Mouse (Mus musculus): ENCODE measurements around the gene Pa2g4. TPM values are rescaled to one million over a fixed set of nuclear protein-coding genes. Genes with fewer than 3 reads are reported as not detected.

The Pa2g4 gene
- total RNA-seq, 1 experiment: 170 TPM

- Histone ChIP-seq H3K36me3 (ENCODE audit: control insufficient read depth, insufficient read depth, low read length, poor library complexity, severe bottlenecking) (no peaks in the 10 kb centered on the region), H3K4me1 (ENCODE audit: control insufficient read depth in 2 of 2, insufficient read depth in 2 of 2, low read length in 2 of 2, poor library complexity in 1 of 2) (no peaks in the 10 kb centered on the region; a peak in 1 of 4 replicates), H3K9ac (ENCODE audit: insufficient read depth, low read depth, low read length, poor library complexity, severe bottlenecking) (no peak overlapping the region), H3K4me3 (ENCODE audit: insufficient read depth in 1 of 2, low read depth in 1 of 2, low read length in 2 of 2, poor library complexity in 1 of 2, severe bottlenecking in 1 of 2) (no peak overlapping the region), H3K27ac (ENCODE audit: insufficient read depth, low read depth, low read length, poor library complexity, severe bottlenecking) (no peak overlapping the region), H3K9me3 (ENCODE audit: control insufficient read depth, insufficient read depth, low read depth, low read length) (no peaks in the 10 kb centered on the region)
- peak; percentile 82 for DNase-seq (ENCODE audit: low read depth, low spot score)
- in situ Hi-C loops (cut with MboI; ENCODE audit: low sequenced_read_pairs in 2 of 2, unreplicated experiment in 2 of 2): loop anchor here in 1 of 2 experiments (10.0 kb wide), 1 partner anchor 62 kb away; the partner anchor contains the start of gene Suox
- TF ChIP-seq CHD2 (IDR thresholded peaks at IDR 0.05; ENCODE audit: low read depth, low read length) (no peak), MAFK (IDR thresholded peaks at IDR 0.05; ENCODE audit: insufficient read depth, low read depth, low read length) (no peak), ZC3H11A (IDR thresholded peaks at IDR 0.05; ENCODE audit: borderline replicate concordance, low read depth, low read length) (no peak), ZNF384 (IDR thresholded peaks at IDR 0.05; ENCODE audit: low read depth, low read length) (no peak), HCFC1 (IDR thresholded peaks at IDR 0.05; ENCODE audit: borderline replicate concordance, insufficient read depth, low read length) (no peak)
Measured at GRCm38 (mm10) chr10:128612433-128613153, 46.8 kb upstream of the Pa2g4 start.

DNA sequence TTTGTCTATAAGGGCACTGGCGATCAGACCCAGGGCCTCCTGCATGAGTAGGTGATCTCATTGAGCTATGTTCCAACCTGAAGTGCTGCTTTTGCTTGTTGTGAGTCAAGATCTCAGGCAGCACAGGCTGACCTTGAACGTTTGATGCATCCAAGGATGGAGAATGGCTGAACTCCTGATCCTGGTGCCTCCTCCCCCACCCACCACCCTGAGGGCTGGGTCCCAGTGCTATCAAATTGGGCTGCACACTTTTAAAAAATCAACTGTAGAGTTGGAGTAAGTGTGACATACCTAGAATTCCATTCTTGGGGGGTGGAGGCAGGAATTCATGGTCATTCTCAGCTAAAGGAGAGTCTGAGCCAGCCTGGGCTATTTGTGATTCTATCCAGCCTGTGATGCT lies 40.7 kb upstream of the Pa2g4 start:
- peaks cover 3 to 11% of the 10 kb centered on the region in 2 experiments for H3K4me1 ChIP-seq (ENCODE audit: control insufficient read depth in 2 of 2, insufficient read depth in 2 of 2, low read length in 2 of 2, poor library complexity in 1 of 2)
- DNase-seq (ENCODE audit: low read depth, low spot score): no peak
- in situ Hi-C loops (cut with MboI; ENCODE audit: low sequenced_read_pairs in 2 of 2, unreplicated experiment in 2 of 2): no loop called here
- no peaks in the 10 kb centered on the region for H3K9me3 ChIP-seq (ENCODE audit: control insufficient read depth, insufficient read depth, low read depth, low read length)
- peak overlapping the region; percentile 89; the same call in 1 of the 2 replicates for H3K27ac ChIP-seq (ENCODE audit: insufficient read depth, low read depth, low read length, poor library complexity, severe bottlenecking)
- no peak overlapping the region for H3K9ac ChIP-seq (ENCODE audit: insufficient read depth, low read depth, low read length, poor library complexity, severe bottlenecking)
- TF ChIP-seq CHD2 (IDR thresholded peaks at IDR 0.05; ENCODE audit: low read depth, low read length): 0 out of 2 replicates have a peak, but pooled peaks have one; percentile 41
- no peak for TF ChIP-seq ZNF384 (IDR thresholded peaks at IDR 0.05; ENCODE audit: low read depth, low read length)
- H3K4me3 ChIP-seq (ENCODE audit: insufficient read depth in 1 of 2, low read depth in 1 of 2, low read length in 2 of 2, poor library complexity in 1 of 2, severe bottlenecking in 1 of 2): no peak overlapping the region
- no peaks in the 10 kb centered on the region for H3K36me3 ChIP-seq (ENCODE audit: control insufficient read depth, insufficient read depth, low read length, poor library complexity, severe bottlenecking)

DNA sequence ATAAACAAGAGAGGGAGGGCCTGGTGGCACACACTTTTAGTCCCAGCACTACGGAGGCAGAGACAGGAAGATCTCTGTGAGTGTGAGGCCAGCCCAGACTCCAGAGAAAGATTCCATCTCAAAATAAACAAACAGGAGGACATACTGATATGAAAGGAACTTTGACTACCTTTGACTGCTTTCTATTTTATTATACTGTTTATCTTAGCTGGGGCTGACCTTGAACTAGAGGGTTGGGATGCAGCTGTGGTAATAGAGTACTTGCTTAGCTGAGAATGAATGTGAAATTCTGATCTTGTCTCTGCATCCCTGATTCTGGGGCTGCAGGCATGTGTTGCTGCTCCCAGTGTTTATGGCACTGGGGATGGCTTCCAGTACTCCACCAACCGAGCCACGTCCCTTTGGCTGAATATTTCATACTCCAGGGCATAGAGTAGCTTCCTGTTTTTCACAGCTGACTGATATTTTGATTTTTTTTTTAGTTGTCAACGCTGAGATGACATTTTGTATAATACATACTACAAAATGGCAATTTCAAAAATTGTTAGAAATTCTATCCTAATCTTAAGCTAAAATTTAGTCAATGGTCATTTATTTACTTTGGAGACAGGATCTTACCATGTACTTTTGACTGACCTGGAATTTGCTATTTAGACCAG lies 36.8 kb upstream of the Pa2g4 start:
- H3K4me1 ChIP-seq (ENCODE audit: control insufficient read depth in 2 of 2, insufficient read depth in 2 of 2, low read length in 2 of 2, poor library complexity in 1 of 2): peaks cover 3 to 11% of the 10 kb centered on the region in 2 experiments
- DNase-seq (ENCODE audit: low read depth, low spot score): no peak
- no peak overlapping the region for H3K9ac ChIP-seq (ENCODE audit: insufficient read depth, low read depth, low read length, poor library complexity, severe bottlenecking)
- no peak overlapping the region for H3K27ac ChIP-seq (ENCODE audit: insufficient read depth, low read depth, low read length, poor library complexity, severe bottlenecking)
- H3K36me3 ChIP-seq (ENCODE audit: control insufficient read depth, insufficient read depth, low read length, poor library complexity, severe bottlenecking): no peaks in the 10 kb centered on the region
- no peaks in the 10 kb centered on the region for H3K9me3 ChIP-seq (ENCODE audit: control insufficient read depth, insufficient read depth, low read depth, low read length)
- H3K4me3 ChIP-seq (ENCODE audit: insufficient read depth in 1 of 2, low read depth in 1 of 2, low read length in 2 of 2, poor library complexity in 1 of 2, severe bottlenecking in 1 of 2): no peak overlapping the region
- TF ChIP-seq HCFC1 (IDR thresholded peaks at IDR 0.05; ENCODE audit: borderline replicate concordance, insufficient read depth, low read length) (no peak), MAFK (IDR thresholded peaks at IDR 0.05; ENCODE audit: insufficient read depth, low read depth, low read length) (no peak), CHD2 (IDR thresholded peaks at IDR 0.05; ENCODE audit: low read depth, low read length) (no peak), ZC3H11A (IDR thresholded peaks at IDR 0.05; ENCODE audit: borderline replicate concordance, low read depth, low read length) (no peak), ZNF384 (IDR thresholded peaks at IDR 0.05; ENCODE audit: low read depth, low read length) (no peak)
- in situ Hi-C loops (cut with MboI; ENCODE audit: low sequenced_read_pairs in 2 of 2, unreplicated experiment in 2 of 2): no loop called here

GRCm38 (mm10) chr10:128601499-128601898 lies 35.7 kb upstream of the Pa2g4 start:
- TF ChIP-seq MAFK (IDR thresholded peaks at IDR 0.05; ENCODE audit: insufficient read depth, low read depth, low read length) (0 out of 2 replicates have a peak, but pooled peaks have one; percentile 49), ZC3H11A (IDR thresholded peaks at IDR 0.05; ENCODE audit: borderline replicate concordance, low read depth, low read length) (no peak), HCFC1 (IDR thresholded peaks at IDR 0.05; ENCODE audit: borderline replicate concordance, insufficient read depth, low read length) (no peak), ZNF384 (IDR thresholded peaks at IDR 0.05; ENCODE audit: low read depth, low read length) (no peak), CHD2 (IDR thresholded peaks at IDR 0.05; ENCODE audit: low read depth, low read length) (no peak)
- Histone ChIP-seq H3K27ac (ENCODE audit: insufficient read depth, low read depth, low read length, poor library complexity, severe bottlenecking) (no peak overlapping the region), H3K36me3 (ENCODE audit: control insufficient read depth, insufficient read depth, low read length, poor library complexity, severe bottlenecking) (no peaks in the 10 kb centered on the region), H3K9ac (ENCODE audit: insufficient read depth, low read depth, low read length, poor library complexity, severe bottlenecking) (no peak overlapping the region), H3K4me3 (ENCODE audit: insufficient read depth in 1 of 2, low read depth in 1 of 2, low read length in 2 of 2, poor library complexity in 1 of 2, severe bottlenecking in 1 of 2) (no peak overlapping the region), H3K9me3 (ENCODE audit: control insufficient read depth, insufficient read depth, low read depth, low read length) (no peaks in the 10 kb centered on the region), H3K4me1 (ENCODE audit: control insufficient read depth in 2 of 2, insufficient read depth in 2 of 2, low read length in 2 of 2, poor library complexity in 1 of 2) (peaks cover 3 to 11% of the 10 kb centered on the region in 2 experiments)
- in situ Hi-C loops (cut with MboI; ENCODE audit: low sequenced_read_pairs in 2 of 2, unreplicated experiment in 2 of 2): no loop called here
- no peak for DNase-seq (ENCODE audit: low read depth, low spot score)
